Comparison of ENCODE assay signal across 27 mouse cellular contexts in genomic region chr11:70718481-70718880, GRCm38 (mm10). TPM values are rescaled to one million over a fixed set of nuclear protein-coding genes. Genes with fewer than 3 reads are reported as not detected.
DNase-seq lines count a peak whose midpoint lies in the region; ATAC-seq and TF ChIP-seq lines count a peak whose summit lies in the region.
"Had no signal": no experiment of that assay in that cellular context is flagged by ENCODE, and none has a peak within 500 bp of the region (broad histone marks: within the 10 kb centered on the region; RNA-seq: fewer than 3 reads in every experiment).

No protein-coding gene starts in this region.

- no peaks in the 10 kb centered on the region for H3K4me1 ChIP-seq in forebrain, embryonic 11.5 days (replicated peaks; ENCODE audit: control insufficient read depth, insufficient read depth, low read length)
- no peaks in the 10 kb centered on the region for H3K4me1 ChIP-seq in forebrain, embryonic 10.5 days
- H3K4me1 ChIP-seq: forebrain, embryonic 12.5 days; heart, embryonic 10.5 days; heart, embryonic 13.5 days; hindbrain, embryonic 12.5 days; hindbrain, embryonic 15.5 days; intestine, embryonic 15.5 days had no signal

- peak; percentile 33 for DNase-seq in forebrain, embryonic 11.5 days (ENCODE audit: low spot score)
- DNase-seq in forebrain, embryonic 10.5 days (ENCODE audit: extremely low spot score, low spot score), result no peak
- no peak for DNase-seq in layer of hippocampus, adult 2 months (ENCODE audit: low spot score in 2 of 2)
- no peak for DNase-seq in layer of hippocampus, adult 11-12 months (ENCODE audit: low spot score)
- DNase-seq in adrenal gland, postnatal 14 days, result peak; percentile 59
- no peak for DNase-seq in cerebellum, postnatal 25 days
- no peak for DNase-seq in kidney, adult 11 months
- DNase-seq: B cell, adult 2 months; cerebellum, adult 11-12 months; cerebellum, adult 8-10 months; cerebellum, postnatal 10 days; gastrocnemius, postnatal 25 days; heart, adult 2 months; heart, postnatal 14 days; kidney, adult 18-20 months; kidney, adult 9 months had no signal

- no peak overlapping the region for H3K27ac ChIP-seq in forebrain, embryonic 11.5 days (ENCODE audit: low read depth, low read length)
- no peak overlapping the region for H3K27ac ChIP-seq in forebrain, embryonic 10.5 days
- H3K27ac ChIP-seq in layer of hippocampus, adult 2 months, result peak overlapping the region; percentile 65
- H3K27ac ChIP-seq: forebrain, embryonic 12.5 days; heart, adult 2 months; heart, embryonic 10.5 days; heart, embryonic 13.5 days; hindbrain, embryonic 12.5 days; hindbrain, embryonic 15.5 days; intestine, embryonic 15.5 days had no signal

- no peaks in the 10 kb centered on the region for H3K9me3 ChIP-seq in forebrain, embryonic 11.5 days (ENCODE audit: control insufficient read depth, low read length)
- no peaks in the 10 kb centered on the region for H3K9me3 ChIP-seq in forebrain, embryonic 10.5 days
- H3K9me3 ChIP-seq: forebrain, embryonic 12.5 days; G1E; heart, embryonic 10.5 days; heart, embryonic 13.5 days; hindbrain, embryonic 12.5 days; hindbrain, embryonic 15.5 days; intestine, embryonic 15.5 days had no signal

- no peak overlapping the region for H3K4me3 ChIP-seq in forebrain, embryonic 11.5 days (ENCODE audit: low read depth, low read length)
- no peak overlapping the region for H3K4me3 ChIP-seq in forebrain, embryonic 10.5 days
- no peak overlapping the region for H3K4me3 ChIP-seq in layer of hippocampus, adult 2 months
- H3K4me3 ChIP-seq: forebrain, embryonic 12.5 days; heart, adult 2 months; heart, embryonic 10.5 days; heart, embryonic 13.5 days; hindbrain, embryonic 12.5 days; hindbrain, embryonic 15.5 days; intestine, embryonic 15.5 days had no signal

- no peaks in the 10 kb centered on the region for H3K27me3 ChIP-seq in forebrain, embryonic 11.5 days (ENCODE audit: control insufficient read depth, insufficient read depth, low read length)
- H3K27me3 ChIP-seq in forebrain, embryonic 10.5 days (ENCODE audit: poor library complexity, severe bottlenecking), result no peaks in the 10 kb centered on the region
- H3K27me3 ChIP-seq: CH12.LX; forebrain, embryonic 12.5 days; heart, embryonic 13.5 days; hindbrain, embryonic 12.5 days; hindbrain, embryonic 15.5 days; intestine, embryonic 15.5 days; Patski had no signal

- H3K9ac ChIP-seq in forebrain, embryonic 11.5 days (ENCODE audit: low read length), result no peak overlapping the region
- H3K9ac ChIP-seq: forebrain, embryonic 12.5 days; heart, embryonic 13.5 days; hindbrain, embryonic 12.5 days; hindbrain, embryonic 15.5 days; intestine, embryonic 15.5 days had no signal

- WGBS in forebrain, embryonic 11.5 days, result 68% methylated on average over 5 of the region's 5 CpGs
- WGBS in forebrain, embryonic 10.5 days, result 79% methylated on average over 5 of the region's 5 CpGs

- no peak overlapping the region for H3K4me2 ChIP-seq in forebrain, embryonic 11.5 days (ENCODE audit: low read depth, low read length, severe bottlenecking)
- H3K4me2 ChIP-seq: forebrain, embryonic 12.5 days; heart, embryonic 13.5 days; hindbrain, embryonic 12.5 days; hindbrain, embryonic 15.5 days; intestine, embryonic 15.5 days had no signal

- H3K36me3 ChIP-seq in forebrain, embryonic 11.5 days (ENCODE audit: control insufficient read depth, insufficient read depth, low read length), result peaks cover 6% of the 10 kb centered on the region; the same call in 1 of the 2 replicates
- H3K36me3 ChIP-seq in forebrain, embryonic 10.5 days (replicated peaks), result peaks cover 88% of the 10 kb centered on the region

- ATAC-seq in forebrain, embryonic 11.5 days (replicated peaks; ENCODE audit: low FRiP score), result no peak
- ATAC-seq: forebrain, embryonic 16.5 days; intestine, embryonic 15.5 days; Patski had no signal

- no peak for TF ChIP-seq CTCF in layer of hippocampus, adult 2 months (conservative IDR thresholded peaks at IDR 0.05)

RNA-seq across cellular contexts. Expression of gene Kif1c, which starts 18.1 kb away (rescaled TPM):
- 6.4 and 6.9 TPM in 2 replicates for polyA plus RNA-seq in forebrain, embryonic 11.5 days (2014; fragmentation: Nextera tagmentation; extraction: Ambion mirVana)
- polyA plus RNA-seq in forebrain, embryonic 10.5 days (2016; fragmentation: Nextera tagmentation; extraction: Ambion mirVana), result 1.5 and 1.8 TPM in 2 replicates
- 10 to 100 TPM; 76.5 to 89.8 TPM for total RNA-seq in layer of hippocampus, adult 2 months (2021)
- 154 and 159 TPM in 2 replicates for total RNA-seq in adrenal gland, postnatal 14 days (2021)

RNA-seq across cellular contexts. Expression of gene Inca1, which starts 18.5 kb away (rescaled TPM):
- polyA plus RNA-seq in forebrain, embryonic 11.5 days (2014; fragmentation: Nextera tagmentation; extraction: Ambion mirVana), result 0.65 and 1.3 TPM in 2 replicates
- polyA plus RNA-seq in forebrain, embryonic 10.5 days (2016; fragmentation: Nextera tagmentation; extraction: Ambion mirVana), result 0.63 and 1.1 TPM in 2 replicates
- total RNA-seq in layer of hippocampus, adult 2 months (2021), result 1 to 10 TPM; 2.9 to 5.0 TPM
- total RNA-seq in adrenal gland, postnatal 14 days (2021), result 15.2 and 15.8 TPM in 2 replicates
- total RNA-seq: hematopoietic stem cell, adult 5-6 weeks had no signal

RNA-seq across cellular contexts. Expression of gene Camta2, which starts 30.6 kb away (rescaled TPM):
- polyA plus RNA-seq in forebrain, embryonic 11.5 days (2014; fragmentation: Nextera tagmentation; extraction: Ambion mirVana), result 10.8 and 11.4 TPM in 2 replicates
- 7.4 and 9.1 TPM in 2 replicates for polyA plus RNA-seq in forebrain, embryonic 10.5 days (2016; fragmentation: Nextera tagmentation; extraction: Ambion mirVana)
- total RNA-seq in layer of hippocampus, adult 2 months (2021), result 100 to 1,000 TPM; 387 to 403 TPM
- total RNA-seq in adrenal gland, postnatal 14 days (2021), result 38.8 and 41.8 TPM in 2 replicates

RNA-seq across cellular contexts. Expression of gene Zfp3, which starts 45.5 kb away (rescaled TPM):
- 9.2 and 10.4 TPM in 2 replicates for polyA plus RNA-seq in forebrain, embryonic 11.5 days (2014; fragmentation: Nextera tagmentation; extraction: Ambion mirVana)
- 7.4 and 7.5 TPM in 2 replicates for polyA plus RNA-seq in forebrain, embryonic 10.5 days (2016; fragmentation: Nextera tagmentation; extraction: Ambion mirVana)
- 10 to 100 TPM; 23.8 TPM for total RNA-seq in layer of hippocampus, adult 2 months (2021)
- total RNA-seq in adrenal gland, postnatal 14 days (2021), result 8.7 and 10.3 TPM in 2 replicates

RNA-seq across cellular contexts. Expression of gene Spag7, which starts 49.3 kb away (rescaled TPM):
- polyA plus RNA-seq in forebrain, embryonic 11.5 days (2014; fragmentation: Nextera tagmentation; extraction: Ambion mirVana), result 160 and 167 TPM in 2 replicates
- 176 and 181 TPM in 2 replicates for polyA plus RNA-seq in forebrain, embryonic 10.5 days (2016; fragmentation: Nextera tagmentation; extraction: Ambion mirVana)
- total RNA-seq in layer of hippocampus, adult 2 months (2021), result 10 to 100 TPM; 50.8 to 54.7 TPM
- 72.5 and 77.1 TPM in 2 replicates for total RNA-seq in adrenal gland, postnatal 14 days (2021)

Comparison
In these comparisons a context has a peak if more than half of its experiments do, and no peak if none do; other contexts are left out.
1. DNase-seq: peak in forebrain, embryonic 11.5 days (single experiment) and adrenal gland, postnatal 14 days (single experiment); none in forebrain, embryonic 10.5 days (single experiment), layer of hippocampus, adult 2 months (0 of 2), layer of hippocampus, adult 11-12 months (single experiment), cerebellum, postnatal 25 days (0 of 2) and kidney, adult 11 months (single experiment).